Mouse (Mus musculus) limb, embryonic 10.5 days (tissue): ENCODE data around the gene Ptges3. TPM values are rescaled to one million over a fixed set of nuclear protein-coding genes. Genes with fewer than 3 reads are reported as not detected.

ENCODE experiments used
- DNase-seq: peaks from one replicate; pipeline ENCODE4 v3.0.0-alpha.2; 2017; ENCODE audit warnings: low spot score
- H3K27ac ChIP-seq: fragments of 300-500 bp; sonication (generic); 2 replicates; pipeline ENCODE4 v1.5.1; 2016; ENCODE audit warnings: mild to moderate bottlenecking
- H3K27me3 ChIP-seq: fragments of 300-500 bp; sonication (generic); 2 replicates; pipeline ENCODE4 v1.6.1; 2016; ENCODE audit warnings: low read depth, mild to moderate bottlenecking; ENCODE audit not compliant: poor library complexity, severe bottlenecking
- H3K36me3 ChIP-seq: fragments of 300-500 bp; sonication (generic); 2 replicates; pipeline ENCODE4 v1.6.1; 2016; ENCODE audit warnings: mild to moderate bottlenecking, moderate library complexity
- H3K4me1 ChIP-seq: fragments of 300-500 bp; sonication (generic); 2 replicates; pipeline ENCODE4 v1.6.1; 2016
- H3K4me3 ChIP-seq: fragments of 300-500 bp; sonication (generic); 2 replicates; pipeline ENCODE4 v1.5.1; 2016; ENCODE audit warnings: mild to moderate bottlenecking, moderate library complexity
- H3K9me3 ChIP-seq: fragments of 300-500 bp; sonication (generic); replicated peaks from 2 replicates; pipeline ENCODE4 v1.6.1; 2016; ENCODE audit warnings: mild to moderate bottlenecking
- WGBS: fragments of 180-500 bp; shearing (Covaris S2); methylation state at CpG from one replicate; pipeline ENCODE4 v1.1.7; 2016; 5-methylcytosine and 5-hydroxymethylcytosine counted together
- polyA plus RNA-seq: library from polyadenylated mRNA; unstranded; fragments of >200 nt; fragmentation: Nextera tagmentation; extraction: Ambion mirVana; gene quantifications from 2 replicates; pipeline ENCODE4 v1.2.1, GENCODE M21; 2016

Ptges3 gene
- polyA plus RNA-seq, 1 experiment from 2014 or later = 668 TPM

- peaks cover 49% of the 10 kb centered on the region for H3K4me1 ChIP-seq
- no peaks in the 10 kb centered on the region for H3K27me3 ChIP-seq
- H3K4me3 ChIP-seq = peak overlapping the region; percentile 86
- H3K36me3 ChIP-seq = peaks cover 51% of the 10 kb centered on the region
- 9% methylated on average over 14 of the region's 14 CpGs for WGBS
- peak overlapping the region; percentile 90 for H3K27ac ChIP-seq
- no peaks in the 10 kb centered on the region for H3K9me3 ChIP-seq
- peak; percentile 83 for DNase-seq
Measured at GRCm38 (mm10) chr10:128090651-128091563, 32.2 kb downstream of the Ptges3 start.

GRCm38 (mm10) chr10:128091564-128092505 is 33.1 kb downstream of the Ptges3 start, which contains the start of gene Baz2a:
Baz2a (plus strand) TSS chr10:128091577.
- 3% methylated on average over 20 of the region's 20 CpGs for WGBS
- Histone ChIP-seq H3K27ac (peak within 1 kb of the TSS; percentile 90), H3K4me3 (peak within 1 kb of the TSS; percentile 86), H3K9me3 (no peaks in the 10 kb centered on the region), H3K36me3 (peaks cover 42% of the 10 kb centered on the region), H3K4me1 (peaks cover 55% of the 10 kb centered on the region), H3K27me3 (no peaks in the 10 kb centered on the region)
- DNase-seq = peak; percentile 55

GRCm38 (mm10) chr10:128092506-128093495 is 34.0 kb downstream of the Ptges3 start:
- Histone ChIP-seq H3K27ac (peak overlapping the region; percentile 90), H3K36me3 (peaks cover 32% of the 10 kb centered on the region), H3K27me3 (no peaks in the 10 kb centered on the region), H3K4me3 (peak overlapping the region; percentile 86), H3K4me1 (peaks cover 61% of the 10 kb centered on the region), H3K9me3 (no peaks in the 10 kb centered on the region)
- peak; percentile 84 for DNase-seq
- under 1% methylated on average over 70 of the region's 88 CpGs for WGBS

GRCm38 (mm10) chr10:128093496-128094294 is 34.9 kb downstream of the Ptges3 start:
- Histone ChIP-seq H3K36me3 (peaks cover 24% of the 10 kb centered on the region), H3K9me3 (no peaks in the 10 kb centered on the region), H3K27me3 (no peaks in the 10 kb centered on the region), H3K4me3 (peak overlapping the region; percentile 86), H3K27ac (peak overlapping the region; percentile 90), H3K4me1 (peaks cover 69% of the 10 kb centered on the region)
- WGBS = 32% methylated on average over 13 of the region's 13 CpGs
- DNase-seq = no peak

GRCm38 (mm10) chr10:128094340-128094968 is 35.7 kb downstream of the Ptges3 start:
- peaks cover 19% of the 10 kb centered on the region for H3K36me3 ChIP-seq
- DNase-seq = peak; percentile 84
- H3K27ac ChIP-seq = peak overlapping the region; percentile 42; the same call in 1 of the 2 replicates
- WGBS = 10% methylated on average over 19 of the region's 19 CpGs
- no peaks in the 10 kb centered on the region for H3K27me3 ChIP-seq
- peak overlapping the region; percentile 86 for H3K4me3 ChIP-seq
- H3K4me1 ChIP-seq = peaks cover 69% of the 10 kb centered on the region
- no peaks in the 10 kb centered on the region for H3K9me3 ChIP-seq

- peak overlapping the region; percentile 34; the same call in 1 of the 2 replicates for H3K27ac ChIP-seq
- peaks cover 69% of the 10 kb centered on the region for H3K4me1 ChIP-seq
- no peaks in the 10 kb centered on the region for H3K27me3 ChIP-seq
- no peak for DNase-seq
- H3K36me3 ChIP-seq = peaks cover 13% of the 10 kb centered on the region
- 41% methylated on average over 9 of the region's 9 CpGs for WGBS
- peak overlapping the region; percentile 86 for H3K4me3 ChIP-seq
- no peaks in the 10 kb centered on the region for H3K9me3 ChIP-seq
Measured at GRCm38 (mm10) chr10:128095003-128095636, 36.4 kb downstream of the Ptges3 start.

- Histone ChIP-seq H3K27ac (peak overlapping the region; percentile 92; the same call in 1 of the 2 replicates), H3K4me3 (peak overlapping the region; percentile 99), H3K27me3 (no peaks in the 10 kb centered on the region), H3K9me3 (no peaks in the 10 kb centered on the region), H3K36me3 (peaks cover 7% of the 10 kb centered on the region), H3K4me1 (peaks cover 62% of the 10 kb centered on the region)
- 12% methylated on average over 4 of the region's 4 CpGs for WGBS
- DNase-seq = no peak
Measured at GRCm38 (mm10) chr10:128096313-128096692, 37.5 kb downstream of the Ptges3 start.

- Histone ChIP-seq H3K4me3 (peak overlapping the region; percentile 99), H3K9me3 (no peaks in the 10 kb centered on the region), H3K4me1 (peaks cover 55% of the 10 kb centered on the region), H3K36me3 (peaks cover 14% of the 10 kb centered on the region), H3K27ac (peak overlapping the region; percentile 92), H3K27me3 (no peaks in the 10 kb centered on the region)
- WGBS = under 1% methylated on average over 82 of the region's 86 CpGs
- peak; percentile 98 for DNase-seq
Measured at GRCm38 (mm10) chr10:128096693-128097586, 38.2 kb downstream of the Ptges3 start.

GRCm38 (mm10) chr10:128097587-128097971 is 38.8 kb downstream of the Ptges3 start:
- peaks cover 49% of the 10 kb centered on the region for H3K4me1 ChIP-seq
- 0% methylated on average over 13 of the region's 13 CpGs for WGBS
- no peaks in the 10 kb centered on the region for H3K27me3 ChIP-seq
- H3K4me3 ChIP-seq = peak overlapping the region; percentile 99
- peaks cover 14% of the 10 kb centered on the region for H3K36me3 ChIP-seq
- DNase-seq = peak; percentile 66
- H3K9me3 ChIP-seq = no peaks in the 10 kb centered on the region
- peak overlapping the region; percentile 92 for H3K27ac ChIP-seq
